Mouse (Mus musculus): ENCODE results near the gene Opn5. TPM values are rescaled to one million over a fixed set of nuclear protein-coding genes. Genes with fewer than 3 reads are reported as not detected.

The Opn5 gene
- polyA plus RNA-seq, 1 experiment from 2014 or later: not detected

DNA sequence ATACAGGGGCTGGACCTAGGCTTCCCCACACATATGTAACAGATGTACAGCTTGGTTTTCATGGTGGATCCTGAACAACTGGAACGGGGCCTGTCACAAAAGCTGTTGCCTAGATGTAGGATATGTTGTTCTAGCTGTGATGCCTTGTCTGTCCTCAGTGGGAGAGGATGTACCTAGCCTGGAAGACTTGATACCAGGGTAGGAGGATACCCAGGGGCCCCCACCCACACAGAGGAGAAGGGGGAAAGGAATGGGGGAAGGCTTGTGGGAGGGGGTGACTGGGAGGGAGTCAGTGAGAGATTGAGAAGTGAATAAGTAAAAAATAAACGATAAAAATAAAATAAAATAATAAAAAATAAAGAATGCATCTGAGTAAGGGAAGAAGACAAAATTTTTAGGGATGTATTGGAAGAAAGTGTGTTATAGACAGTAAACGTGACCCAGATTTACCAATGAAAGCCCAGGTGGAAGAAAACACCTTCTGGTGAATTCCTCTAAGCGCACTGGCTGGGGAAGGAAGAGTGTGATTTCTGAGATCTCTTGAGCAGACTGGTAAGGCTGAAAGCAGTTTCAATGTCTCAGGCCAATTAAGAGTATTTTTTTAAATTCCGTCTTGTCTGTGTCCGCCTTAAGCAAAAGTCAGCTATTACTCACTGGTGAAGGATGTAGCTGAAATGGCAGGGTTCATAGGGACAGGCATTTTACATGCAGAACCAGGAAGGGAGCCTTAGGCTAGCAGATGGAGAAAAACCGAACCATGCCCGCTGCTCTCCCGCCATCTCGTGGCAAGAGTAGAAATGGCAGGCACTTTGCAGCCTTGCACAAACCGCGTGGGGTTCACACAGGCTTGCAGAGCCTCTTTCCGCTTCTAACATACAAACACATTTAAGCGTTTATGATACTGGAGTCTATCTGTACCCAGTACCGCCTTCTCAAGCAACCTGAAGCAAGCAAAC, 8.1 kb downstream of the Opn5 start:
- DNase-seq (peak; percentile 92), ATAC-seq (ENCODE audit: insufficient read depth) (peak; percentile 89)
- H3K9ac ChIP-seq: no peak overlapping the region
- no peaks in the 10 kb centered on the region for H3K36me3 ChIP-seq (ENCODE audit: insufficient read depth)
- no peaks in the 10 kb centered on the region for H3K27me3 ChIP-seq (ENCODE audit: insufficient read depth, low read length)
- WGBS: 23% methylated on average over 15 of the region's 15 CpGs
- no peaks in the 10 kb centered on the region for H3K4me1 ChIP-seq (ENCODE audit: insufficient read depth)
- H3K4me3 ChIP-seq (ENCODE audit: low read depth, low read length): no peak overlapping the region
- H3K9me3 ChIP-seq (ENCODE audit: low read depth, low read length): no peaks in the 10 kb centered on the region
- no peak overlapping the region for H3K27ac ChIP-seq (ENCODE audit: low read depth)
- no peak overlapping the region for H3K4me2 ChIP-seq
- TF ChIP-seq CTCF (IDR thresholded peaks at IDR 0.05; ENCODE audit: low read depth): peak; percentile 97

DNA sequence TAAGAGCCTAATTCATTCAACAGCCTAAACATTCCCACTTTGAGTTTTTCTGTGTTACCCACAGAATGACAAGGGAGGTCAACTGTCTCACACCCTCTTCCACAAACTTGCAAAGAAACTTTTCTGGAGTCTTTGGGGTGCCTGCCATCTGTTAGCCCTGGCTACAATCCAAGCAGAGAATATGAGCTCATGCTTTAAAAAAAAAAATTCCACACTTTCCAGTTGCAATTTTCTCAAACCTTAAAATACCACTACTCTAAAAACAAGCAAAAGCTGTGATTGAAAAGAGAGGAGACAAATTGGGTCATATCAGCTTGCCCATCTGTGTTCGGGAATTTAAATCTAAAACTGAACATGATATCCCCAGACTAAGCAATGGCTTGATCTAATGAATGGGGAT, 24.7 kb downstream of the Opn5 start:
- Histone ChIP-seq H3K27ac (ENCODE audit: low read depth) (no peak overlapping the region), H3K9ac (no peak overlapping the region), H3K9me3 (ENCODE audit: low read depth, low read length) (no peaks in the 10 kb centered on the region), H3K36me3 (ENCODE audit: insufficient read depth) (no peaks in the 10 kb centered on the region), H3K27me3 (ENCODE audit: insufficient read depth, low read length) (no peaks in the 10 kb centered on the region), H3K4me2 (no peak overlapping the region), H3K4me3 (ENCODE audit: low read depth, low read length) (no peak overlapping the region), H3K4me1 (ENCODE audit: insufficient read depth) (no peaks in the 10 kb centered on the region)
- no peak for TF ChIP-seq CTCF (IDR thresholded peaks at IDR 0.05; ENCODE audit: low read depth)
- no peak for DNase-seq
- 62% methylated on average over 1 of the region's 1 CpGs for WGBS
- ATAC-seq (ENCODE audit: insufficient read depth): no peak

DNA sequence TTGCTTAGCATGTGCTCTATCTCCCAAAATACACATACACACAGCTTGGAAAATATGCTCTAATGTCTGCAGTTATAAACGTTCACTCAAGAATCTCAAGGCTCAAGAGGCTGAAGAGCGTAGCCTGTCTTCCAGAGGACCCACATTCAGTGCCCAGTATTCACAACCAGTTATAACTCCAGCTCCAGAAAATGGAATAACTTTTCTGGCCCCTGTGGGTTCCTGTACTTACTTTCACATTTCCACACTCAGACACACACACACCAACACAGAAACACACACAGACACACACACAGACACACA, 28.2 kb downstream of the Opn5 start:
- no peaks in the 10 kb centered on the region for H3K27me3 ChIP-seq (ENCODE audit: insufficient read depth, low read length)
- no peaks in the 10 kb centered on the region for H3K9me3 ChIP-seq (ENCODE audit: low read depth, low read length)
- TF ChIP-seq CTCF (IDR thresholded peaks at IDR 0.05; ENCODE audit: low read depth): no peak
- H3K4me1 ChIP-seq (ENCODE audit: insufficient read depth): no peaks in the 10 kb centered on the region
- WGBS: 67% methylated on average over 2 of the region's 2 CpGs
- H3K27ac ChIP-seq (ENCODE audit: low read depth): no peak overlapping the region
- no peak for ATAC-seq (ENCODE audit: insufficient read depth)
- no peak overlapping the region for H3K4me2 ChIP-seq
- no peak overlapping the region for H3K9ac ChIP-seq
- no peak overlapping the region for H3K4me3 ChIP-seq (ENCODE audit: low read depth, low read length)
- DNase-seq: no peak
- no peaks in the 10 kb centered on the region for H3K36me3 ChIP-seq (ENCODE audit: insufficient read depth)

DNA sequence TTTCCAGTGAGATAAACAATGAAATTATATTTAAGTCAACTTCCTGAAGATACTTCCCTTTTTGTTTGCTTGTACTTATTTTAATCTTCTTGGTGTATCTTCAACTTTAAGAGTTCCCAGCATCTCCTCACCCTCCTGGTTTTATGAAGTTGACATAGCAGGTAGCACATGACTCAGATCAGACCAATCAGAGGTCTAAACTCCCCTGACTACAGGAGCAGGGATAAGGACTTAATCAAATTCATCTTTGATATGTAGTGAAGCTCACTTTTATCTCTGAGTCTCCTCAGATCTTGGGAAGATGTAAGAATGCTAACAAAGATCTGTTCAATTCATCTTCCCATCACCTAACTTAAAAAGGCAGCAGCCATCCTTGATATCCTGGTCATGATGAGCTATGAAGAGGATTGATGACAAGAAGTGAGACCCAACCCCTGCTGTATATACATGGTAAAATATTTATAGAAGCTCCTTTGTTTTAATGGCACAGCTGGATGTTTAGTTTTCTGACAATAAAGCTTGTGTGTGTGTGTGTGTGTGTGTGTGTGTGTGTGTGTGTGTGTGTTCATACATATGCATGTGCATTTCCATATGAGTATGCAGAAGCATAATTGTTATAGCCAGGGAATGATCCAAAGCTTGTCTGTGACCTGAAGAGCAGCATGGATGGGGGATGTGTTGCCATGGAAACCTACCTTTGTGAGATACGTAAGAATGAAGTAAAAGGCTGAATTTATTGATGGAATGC, 28.7 kb downstream of the Opn5 start:
- no peak overlapping the region for H3K9ac ChIP-seq
- 40% methylated on average over 1 of the region's 1 CpGs for WGBS

DNA sequence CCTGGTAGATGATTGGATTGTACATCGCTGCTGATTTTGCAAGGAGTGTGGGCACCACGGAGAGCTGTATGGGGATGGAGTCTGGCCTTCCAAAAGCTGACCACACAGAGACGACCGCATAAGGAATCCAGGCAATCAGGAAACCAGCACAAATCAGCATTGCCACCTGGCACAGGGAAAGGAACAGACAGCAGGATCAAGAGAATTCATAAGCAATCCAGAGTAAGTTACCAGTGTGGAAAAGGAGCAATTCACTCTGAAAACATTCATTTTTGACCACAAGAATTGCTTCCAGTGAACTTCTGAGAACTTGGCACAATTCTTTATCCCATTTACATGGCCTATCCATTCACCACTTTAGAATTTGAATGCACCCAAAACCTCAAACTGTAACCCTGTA, 30.6 kb downstream of the Opn5 start:
- H3K27ac ChIP-seq (ENCODE audit: low read depth): no peak overlapping the region
- no peak for TF ChIP-seq CTCF (IDR thresholded peaks at IDR 0.05; ENCODE audit: low read depth)
- H3K36me3 ChIP-seq (ENCODE audit: insufficient read depth): no peaks in the 10 kb centered on the region
- H3K4me2 ChIP-seq: no peak overlapping the region
- H3K9ac ChIP-seq: no peak overlapping the region
- no peaks in the 10 kb centered on the region for H3K27me3 ChIP-seq (ENCODE audit: insufficient read depth, low read length)
- no peaks in the 10 kb centered on the region for H3K4me1 ChIP-seq (ENCODE audit: insufficient read depth)
- 73% methylated on average over 4 of the region's 4 CpGs for WGBS
- no peak for ATAC-seq (ENCODE audit: insufficient read depth)
- H3K9me3 ChIP-seq (ENCODE audit: low read depth, low read length): no peaks in the 10 kb centered on the region
- DNase-seq: no peak
- H3K4me3 ChIP-seq (ENCODE audit: low read depth, low read length): no peak overlapping the region

More for the DNA sequence above, 28.7 kb downstream of the Opn5 start:
- no peaks in the 10 kb centered on the region for H3K27me3 ChIP-seq (ENCODE audit: insufficient read depth, low read length)
- H3K4me3 ChIP-seq (ENCODE audit: low read depth, low read length): no peak overlapping the region
- ATAC-seq (ENCODE audit: insufficient read depth) (no peak), DNase-seq (no peak)
- no peaks in the 10 kb centered on the region for H3K4me1 ChIP-seq (ENCODE audit: insufficient read depth)
- H3K27ac ChIP-seq (ENCODE audit: low read depth): no peak overlapping the region
- H3K36me3 ChIP-seq (ENCODE audit: insufficient read depth): no peaks in the 10 kb centered on the region
- H3K4me2 ChIP-seq: no peak overlapping the region
- no peaks in the 10 kb centered on the region for H3K9me3 ChIP-seq (ENCODE audit: low read depth, low read length)
- TF ChIP-seq CTCF (IDR thresholded peaks at IDR 0.05; ENCODE audit: low read depth): no peak

DNA sequence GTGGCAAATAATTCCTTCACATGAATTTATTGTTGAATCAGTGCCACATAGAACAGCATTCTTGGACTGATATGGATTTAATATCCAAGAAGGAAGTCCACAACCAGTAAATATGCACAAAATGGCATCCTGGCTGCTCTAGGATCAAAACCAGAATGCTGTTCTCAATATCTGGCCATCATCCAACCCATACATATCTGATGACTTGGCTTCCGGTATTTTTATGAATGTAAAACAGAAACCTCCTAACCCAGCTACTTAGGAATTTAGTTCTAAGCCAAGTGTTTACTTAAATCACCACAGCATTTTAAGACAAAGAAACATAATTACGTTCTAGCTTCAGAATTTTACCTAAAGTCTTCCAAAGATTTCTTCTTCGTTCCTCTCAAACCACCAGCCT, 31.0 kb downstream of the Opn5 start:
- Histone ChIP-seq H3K9ac (no peak overlapping the region), H3K27me3 (ENCODE audit: insufficient read depth, low read length) (no peaks in the 10 kb centered on the region), H3K4me2 (no peak overlapping the region), H3K9me3 (ENCODE audit: low read depth, low read length) (no peaks in the 10 kb centered on the region), H3K36me3 (ENCODE audit: insufficient read depth) (no peaks in the 10 kb centered on the region), H3K27ac (ENCODE audit: low read depth) (no peak overlapping the region), H3K4me1 (ENCODE audit: insufficient read depth) (no peaks in the 10 kb centered on the region), H3K4me3 (ENCODE audit: low read depth, low read length) (no peak overlapping the region)
- DNase-seq: peak; percentile 3
- ATAC-seq (ENCODE audit: insufficient read depth): no peak
- 60% methylated on average over 3 of the region's 3 CpGs for WGBS
- TF ChIP-seq CTCF (IDR thresholded peaks at IDR 0.05; ENCODE audit: low read depth): no peak

DNA sequence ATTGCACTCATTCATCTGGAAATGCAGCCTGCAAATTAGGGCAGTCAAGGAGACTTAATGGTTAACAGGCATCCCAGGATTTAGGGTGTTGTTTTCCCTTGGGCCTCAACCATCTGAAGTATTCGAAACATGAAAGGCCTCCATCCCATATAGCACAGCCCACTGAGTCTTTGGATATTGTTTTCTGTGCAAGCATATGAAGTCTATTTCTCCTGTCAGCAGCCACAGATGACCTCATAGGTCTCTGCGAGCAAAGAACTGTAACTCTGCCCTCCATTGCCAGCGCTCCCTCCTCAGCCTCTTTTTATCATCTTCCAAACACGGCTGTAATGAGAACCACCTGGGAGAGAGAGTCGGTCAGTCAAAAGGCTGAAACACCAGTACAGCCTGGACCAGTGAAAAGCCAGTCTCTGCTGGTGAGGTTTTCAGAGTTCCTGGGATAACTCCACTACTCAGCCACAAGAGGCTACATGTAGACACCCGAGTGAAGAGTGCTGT, 34.5 kb downstream of the Opn5 start:
- H3K27ac ChIP-seq (ENCODE audit: low read depth): no peak overlapping the region
- no peaks in the 10 kb centered on the region for H3K27me3 ChIP-seq (ENCODE audit: insufficient read depth, low read length)
- TF ChIP-seq CTCF (IDR thresholded peaks at IDR 0.05; ENCODE audit: low read depth): no peak
- WGBS: 14% methylated on average over 6 of the region's 6 CpGs
- DNase-seq (no peak), ATAC-seq (ENCODE audit: insufficient read depth) (no peak)
- no peaks in the 10 kb centered on the region for H3K4me1 ChIP-seq (ENCODE audit: insufficient read depth)
- H3K9ac ChIP-seq: no peak overlapping the region
- H3K4me2 ChIP-seq: no peak overlapping the region
- no peak overlapping the region for H3K4me3 ChIP-seq (ENCODE audit: low read depth, low read length)
- no peaks in the 10 kb centered on the region for H3K36me3 ChIP-seq (ENCODE audit: insufficient read depth)
- H3K9me3 ChIP-seq (ENCODE audit: low read depth, low read length): no peaks in the 10 kb centered on the region

Data from lung, embryonic 14.5 days (tissue).